Mouse (Mus musculus) midbrain, postnatal 0 days (tissue): ENCODE measurements at regions not wholly inside any gene's neighbourhood (a gene's known extent, or its start where the extent isn't known, plus 50 kb on each side); places are given as distances from the start of the nearest gene placed in this dataset.

Source experiments
- ATAC-seq: fragments of 200-750 bp; cut with Nextera tagmentation; 2 replicates; pipeline ENCODE4 v1.8.0; 2017; ENCODE audit warnings: moderate number of reproducible peaks, mild to moderate bottlenecking, moderate TSS enrichment, moderate library complexity; ENCODE audit not compliant: low FRiP score
- DNase-seq: peaks from one replicate; pipeline ENCODE4 v3.0.0-alpha.2; 2015; ENCODE audit warnings: low spot score
- H3K27ac ChIP-seq: fragments of 300-500 bp; sonication (generic); 2 replicates; pipeline ENCODE4 v1.5.1; 2014; ENCODE audit warnings: low read depth, mild to moderate bottlenecking, low read length, mixed read lengths
- H3K27me3 ChIP-seq: fragments of 300-500 bp; sonication (generic); 2 replicates; pipeline ENCODE4 v1.6.1; 2014; ENCODE audit warnings: low read length, control low read depth, mixed read lengths; ENCODE audit not compliant: insufficient read depth
- H3K36me3 ChIP-seq: fragments of 300-500 bp; sonication (generic); 2 replicates; pipeline ENCODE4 v1.6.1; 2014; ENCODE audit warnings: low read length, control low read depth, mixed read lengths; ENCODE audit not compliant: insufficient read depth
- H3K4me1 ChIP-seq: fragments of 300-500 bp; sonication (generic); 2 replicates; pipeline ENCODE4 v1.6.1; 2014; ENCODE audit warnings: mild to moderate bottlenecking, control low read depth, antibody characterized with exemption, low read length, mixed read lengths; ENCODE audit not compliant: insufficient read depth
- H3K4me2 ChIP-seq: fragments of 300-500 bp; sonication (generic); 2 replicates; pipeline ENCODE4 v1.6.1; 2014; ENCODE audit warnings: low read depth, mild to moderate bottlenecking, low read length, mixed read lengths; ENCODE audit not compliant: poor library complexity, severe bottlenecking
- H3K4me3 ChIP-seq: fragments of 300-500 bp; sonication (generic); 2 replicates; pipeline ENCODE4 v1.5.1; 2014; ENCODE audit warnings: low read depth, mild to moderate bottlenecking, low read length, moderate library complexity
- H3K9ac ChIP-seq: fragments of 300-500 bp; sonication (generic); replicated peaks from 2 replicates; pipeline ENCODE4 v1.6.1; 2014; ENCODE audit warnings: mild to moderate bottlenecking, low read length, moderate library complexity, mixed read lengths; ENCODE audit not compliant: poor library complexity, severe bottlenecking
- H3K9me3 ChIP-seq: fragments of 300-500 bp; sonication (generic); 2 replicates; pipeline ENCODE4 v1.6.1; 2016; ENCODE audit warnings: low read length, control low read depth
- CTCF ChIP-seq: IDR thresholded peaks from 2 replicates; pipeline ENCODE4 v1.5.1; 2016; ENCODE audit warnings: antibody characterized with exemption, mild to moderate bottlenecking
- WGBS: fragments of 180-500 bp; shearing (Covaris S2); extraction: QIAGEN DNeasy Blood & Tissue Kit; methylation state at CpG from one replicate; pipeline ENCODE4 v1.1.7; 2014; 5-methylcytosine and 5-hydroxymethylcytosine counted together

DNA sequence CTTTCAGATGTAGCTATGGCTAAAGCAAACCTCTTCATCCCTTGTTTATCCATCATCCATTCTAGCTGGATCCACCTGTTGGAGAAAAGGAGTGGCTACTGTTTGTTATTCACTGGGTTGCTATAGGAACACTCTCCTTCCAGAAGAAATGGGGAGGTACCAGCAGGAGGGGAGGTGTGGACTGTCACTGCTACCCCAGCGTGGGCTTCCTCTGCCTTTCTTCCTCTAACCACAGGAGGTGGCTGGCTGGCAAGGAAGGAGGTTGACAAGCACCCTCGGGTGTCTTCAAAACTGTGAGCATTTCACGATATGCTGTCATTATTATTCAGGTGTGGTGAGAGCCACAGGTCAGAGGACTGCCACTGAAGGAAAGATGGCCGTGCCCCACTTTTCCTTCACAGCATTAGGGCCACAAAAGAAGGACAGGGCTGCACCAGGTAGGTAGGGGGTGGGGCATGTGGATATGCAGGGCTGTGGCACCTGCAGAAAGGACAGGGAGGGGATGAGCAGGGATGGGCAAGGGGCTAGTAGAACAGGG, 122.2 kb downstream of the Plxna1 start:
- H3K4me1 ChIP-seq, result peaks cover 36% of the 10 kb centered on the region
- no peaks in the 10 kb centered on the region for H3K9me3 ChIP-seq
- ATAC-seq (peak; percentile 18; the same call in 1 of the 2 replicates), DNase-seq (no peak)
- WGBS, result 19% methylated on average over 4 of the region's 4 CpGs
- TF ChIP-seq CTCF, result peak; percentile 6; the same call in 1 of the 2 replicates
- H3K27me3 ChIP-seq, result no peaks in the 10 kb centered on the region
- no peak overlapping the region for H3K4me3 ChIP-seq
- no peaks in the 10 kb centered on the region for H3K36me3 ChIP-seq
- peak overlapping the region; percentile 9; the same call in 1 of the 2 replicates for H3K4me2 ChIP-seq
- no peak overlapping the region for H3K9ac ChIP-seq
- H3K27ac ChIP-seq, result peak overlapping the region; percentile 83

DNA sequence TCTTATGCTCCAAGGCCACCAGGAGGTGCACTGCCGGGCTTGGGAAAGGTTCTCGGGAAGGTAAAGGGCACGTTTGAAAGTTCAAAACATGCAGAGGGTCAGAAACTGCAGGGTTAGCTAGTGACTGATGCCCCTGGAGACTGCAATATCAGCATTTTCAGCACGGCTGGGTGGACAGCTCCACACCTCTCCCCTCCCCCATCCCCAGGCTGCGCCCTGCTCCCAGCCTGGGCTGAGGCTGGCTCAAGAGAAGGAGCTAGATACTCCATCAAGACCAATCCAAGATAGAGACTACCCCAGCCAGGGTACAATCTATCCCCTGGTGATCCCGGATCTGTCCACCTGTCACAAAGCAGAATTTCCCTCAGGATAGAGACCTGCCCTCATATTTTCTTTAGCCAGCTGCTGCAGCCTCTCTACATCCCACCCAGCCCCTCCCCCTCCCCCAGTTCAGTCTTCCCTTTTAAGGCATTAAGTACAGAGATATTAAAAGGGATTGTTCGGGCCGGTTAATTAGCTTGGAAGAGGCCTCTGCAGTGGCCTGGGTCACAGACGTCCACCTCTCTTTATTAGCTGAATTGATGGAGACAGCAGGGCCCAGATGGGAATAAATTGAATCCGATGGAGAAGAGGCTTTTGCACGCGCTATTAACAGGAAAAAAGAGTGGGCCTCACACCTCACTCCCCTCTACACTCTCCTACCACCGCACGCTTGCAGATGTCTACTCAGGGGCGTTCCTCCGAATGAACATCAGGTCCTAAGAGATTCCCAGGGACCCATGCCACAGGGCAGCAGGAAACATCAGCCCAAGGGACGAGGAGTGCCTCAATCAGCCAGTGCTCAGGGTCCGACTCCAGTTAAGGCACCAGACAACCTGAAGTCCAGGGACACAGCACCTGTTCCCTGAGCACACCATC, 119.8 kb downstream of the Plxna1 start:
- Histone ChIP-seq H3K4me2 (no peak overlapping the region), H3K36me3 (no peaks in the 10 kb centered on the region), H3K4me3 (no peak overlapping the region), H3K9me3 (no peaks in the 10 kb centered on the region), H3K4me1 (peaks cover 15% of the 10 kb centered on the region), H3K27me3 (no peaks in the 10 kb centered on the region), H3K9ac (no peak overlapping the region), H3K27ac (no peak overlapping the region)
- no peak for ATAC-seq
- TF ChIP-seq CTCF, result peak; percentile 45
- WGBS, result 22% methylated on average over 18 of the region's 18 CpGs
- DNase-seq, result no peak

DNA sequence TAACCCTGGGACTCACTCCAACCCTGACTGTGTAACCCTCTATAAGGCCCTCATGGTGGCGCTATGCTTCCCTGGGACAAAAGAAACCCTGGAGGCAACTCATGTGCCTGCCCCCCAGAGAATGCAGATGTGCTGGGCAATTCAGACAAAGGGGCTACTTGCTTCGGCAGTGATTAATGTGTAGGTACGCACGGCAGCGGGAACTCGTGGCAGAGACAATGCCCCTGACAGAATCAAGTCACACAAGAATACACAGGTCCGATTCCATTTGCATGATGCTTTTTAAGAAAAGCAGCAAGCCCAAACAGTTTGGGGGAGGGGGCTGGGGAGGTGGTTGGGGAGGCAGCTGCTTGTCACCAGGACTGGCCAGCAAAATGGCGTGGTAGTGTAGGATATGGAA, 116.9 kb downstream of the Plxna1 start:
- ATAC-seq (no peak), DNase-seq (no peak)
- H3K27me3 ChIP-seq, result no peaks in the 10 kb centered on the region
- no peaks in the 10 kb centered on the region for H3K36me3 ChIP-seq
- no peak overlapping the region for H3K9ac ChIP-seq
- no peak overlapping the region for H3K4me3 ChIP-seq
- H3K9me3 ChIP-seq, result no peaks in the 10 kb centered on the region
- peaks cover 3% of the 10 kb centered on the region; the same call in 1 of the 2 replicates for H3K4me1 ChIP-seq
- no peak overlapping the region for H3K4me2 ChIP-seq
- TF ChIP-seq CTCF, result peak; percentile 39; the same call in 1 of the 2 replicates
- WGBS, result 39% methylated on average over 8 of the region's 8 CpGs
- H3K27ac ChIP-seq, result no peak overlapping the region

GRCm38 (mm10) chr6:89246261-89246660, 116.2 kb downstream of the Plxna1 start:
- ATAC-seq (no peak), DNase-seq (no peak)
- Histone ChIP-seq H3K4me3 (no peak overlapping the region), H3K4me2 (no peak overlapping the region), H3K27me3 (no peaks in the 10 kb centered on the region), H3K4me1 (0 out of 2 replicates have a peak, but pooled peaks cover 3% of the 10 kb centered on the region), H3K9me3 (no peaks in the 10 kb centered on the region), H3K27ac (no peak overlapping the region), H3K9ac (no peak overlapping the region), H3K36me3 (no peaks in the 10 kb centered on the region)
- 90% methylated on average over 5 of the region's 5 CpGs for WGBS
- TF ChIP-seq CTCF, result no peak

GRCm38 (mm10) chr6:89248574-89248973, 113.8 kb downstream of the Plxna1 start:
- H3K27me3 ChIP-seq, result no peaks in the 10 kb centered on the region
- H3K36me3 ChIP-seq, result no peaks in the 10 kb centered on the region
- 0 out of 2 replicates have a peak, but pooled peaks cover 3% of the 10 kb centered on the region for H3K4me1 ChIP-seq
- H3K4me2 ChIP-seq, result no peak overlapping the region
- ATAC-seq (no peak), DNase-seq (no peak)
- H3K4me3 ChIP-seq, result no peak overlapping the region
- 74% methylated on average over 9 of the region's 9 CpGs for WGBS
- no peak for TF ChIP-seq CTCF
- H3K9me3 ChIP-seq, result no peaks in the 10 kb centered on the region
- H3K27ac ChIP-seq, result no peak overlapping the region
- H3K9ac ChIP-seq, result no peak overlapping the region

- no peak overlapping the region for H3K9ac ChIP-seq
- no peak overlapping the region for H3K4me2 ChIP-seq
- no peak overlapping the region for H3K4me3 ChIP-seq
- no peak overlapping the region for H3K27ac ChIP-seq
- 79% methylated on average over 8 of the region's 8 CpGs for WGBS
- DNase-seq, result no peak
- H3K36me3 ChIP-seq, result no peaks in the 10 kb centered on the region
- no peaks in the 10 kb centered on the region for H3K27me3 ChIP-seq
- no peak for ATAC-seq
- H3K9me3 ChIP-seq, result no peaks in the 10 kb centered on the region
- TF ChIP-seq CTCF, result no peak
- peaks cover 7% of the 10 kb centered on the region for H3K4me1 ChIP-seq
These were observed 113.1 kb downstream of the Plxna1 start for GRCm38 (mm10) chr6:89249303-89249702.
